Mouse (Mus musculus): ENCODE results near the gene Zglp1. TPM values are rescaled to one million over a fixed set of nuclear protein-coding genes. Genes with fewer than 3 reads are reported as not detected.

Gene Zglp1
- total RNA-seq, 2 experiments from 2014 or later = 1.7 to 2.4 TPM

- DNase-seq (ENCODE audit: low spot score in 2 of 2) = peak; percentile 81 to 85
Measured at GRCm38 (mm10) chr9:21029291-21030054, 37.4 kb downstream of the Zglp1 start, which contains the start of gene Icam4. Icam4 (plus strand) TSS chr9:21029373.

GRCm38 (mm10) chr9:21028560-21029110 lies 38.3 kb downstream of the Zglp1 start:
- no peak for DNase-seq (ENCODE audit: low spot score in 2 of 2)

DNA sequence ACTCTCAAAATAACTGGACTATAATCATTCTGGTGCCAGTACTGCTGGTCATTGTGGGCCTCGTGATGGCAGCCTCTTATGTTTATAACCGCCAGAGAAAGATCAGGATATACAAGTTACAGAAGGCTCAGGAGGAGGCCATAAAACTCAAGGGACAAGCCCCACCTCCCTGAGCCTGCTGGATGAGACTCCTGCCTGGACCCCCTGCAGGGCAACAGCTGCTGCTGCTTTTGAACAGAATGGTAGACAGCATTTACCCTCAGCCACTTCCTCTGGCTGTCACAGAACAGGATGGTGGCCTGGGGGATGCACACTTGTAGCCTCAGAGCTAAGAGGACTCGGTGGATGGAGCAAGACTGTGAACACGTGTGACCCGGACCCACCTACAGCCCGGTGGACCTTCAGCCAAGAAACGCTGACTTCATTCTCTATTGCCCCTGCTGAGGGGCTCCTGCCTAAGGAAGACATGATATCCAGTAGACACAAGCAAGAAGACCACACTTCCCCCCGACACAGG lies 39.1 kb downstream of the Zglp1 start:
- no peak for DNase-seq (ENCODE audit: low spot score in 2 of 2)

- no peak for DNase-seq (ENCODE audit: low spot score in 2 of 2)
Measured at GRCm38 (mm10) chr9:21026849-21027248, 40.0 kb downstream of the Zglp1 start.

DNA sequence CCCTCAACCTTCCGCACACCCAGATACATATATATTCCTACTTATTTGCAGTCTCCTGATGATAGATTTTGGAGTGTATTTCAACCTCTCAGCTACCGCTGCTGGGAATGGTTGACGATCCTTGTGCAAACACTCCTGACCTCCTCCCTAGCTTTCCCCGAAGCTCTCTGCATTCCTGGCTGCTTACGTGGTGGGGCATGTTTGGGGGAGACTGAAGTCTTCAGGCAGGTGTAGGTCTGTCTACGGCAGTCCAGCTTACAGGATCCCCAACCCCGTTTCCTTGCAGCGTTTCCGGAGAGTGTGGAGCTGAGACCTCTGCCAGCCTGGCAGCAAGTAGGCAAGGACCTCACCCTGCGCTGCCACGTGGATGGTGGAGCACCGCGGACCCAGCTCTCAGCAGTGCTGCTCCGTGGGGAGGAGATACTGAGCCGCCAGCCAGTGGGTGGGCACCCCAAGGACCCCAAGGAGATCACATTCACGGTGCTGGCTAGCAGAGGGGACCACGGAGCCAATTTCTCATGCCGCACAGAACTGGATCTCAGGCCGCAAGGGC lies 41.6 kb downstream of the Zglp1 start:
- DNase-seq (ENCODE audit: low spot score in 2 of 2) = no peak

DNA sequence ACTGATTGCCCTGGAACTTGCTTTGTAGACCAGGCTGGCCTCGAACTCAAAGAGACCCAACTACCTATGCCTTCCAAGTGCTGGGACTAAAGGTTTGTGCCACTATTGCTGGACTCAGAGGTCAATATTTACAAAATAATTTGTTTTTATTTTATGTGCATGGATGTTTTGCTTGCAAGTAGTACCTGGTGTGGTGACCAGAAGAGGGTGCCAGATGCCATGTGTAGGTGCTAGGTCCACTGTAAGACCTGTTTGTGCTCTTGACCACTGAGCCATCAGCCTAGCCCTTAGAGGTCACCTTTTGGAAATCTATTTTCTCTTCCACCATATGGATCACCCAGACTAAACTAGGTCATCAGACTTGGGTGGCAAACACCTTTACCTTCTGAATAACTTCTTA lies 44.2 kb downstream of the Zglp1 start:
- no peak for DNase-seq (ENCODE audit: low spot score in 2 of 2)

GRCm38 (mm10) chr9:21022288-21022687 lies 44.6 kb downstream of the Zglp1 start:
- no peak for DNase-seq (ENCODE audit: low spot score in 2 of 2)

GRCm38 (mm10) chr9:21021363-21021762 lies 45.5 kb downstream of the Zglp1 start:
- no peak for DNase-seq (ENCODE audit: low spot score in 2 of 2)

DNA sequence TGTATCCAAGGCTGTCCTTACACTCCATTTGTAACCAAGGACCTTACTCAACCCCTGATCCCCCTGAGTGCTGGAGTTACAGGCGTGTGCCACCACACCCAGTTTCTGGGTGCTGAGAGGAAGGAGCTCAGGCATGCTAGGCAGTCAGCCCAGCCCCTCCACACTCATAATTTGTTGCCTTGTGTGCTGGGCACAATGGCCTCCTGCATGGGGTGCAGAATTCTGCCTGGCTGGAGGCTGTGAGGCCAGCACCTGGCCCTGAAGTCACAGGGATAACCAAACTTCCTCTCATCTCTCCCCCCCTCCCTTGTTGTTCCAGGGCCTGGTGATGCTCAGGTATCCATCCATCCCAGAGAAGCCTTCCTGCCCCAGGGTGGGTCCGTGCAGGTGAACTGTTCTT lies 48.3 kb downstream of the Zglp1 start:
- DNase-seq (ENCODE audit: low spot score in 2 of 2) = no peak

GRCm38 (mm10) chr9:21017177-21017575 lies 49.7 kb downstream of the Zglp1 start:
- DNase-seq (ENCODE audit: low spot score in 2 of 2) = no peak

DNA sequence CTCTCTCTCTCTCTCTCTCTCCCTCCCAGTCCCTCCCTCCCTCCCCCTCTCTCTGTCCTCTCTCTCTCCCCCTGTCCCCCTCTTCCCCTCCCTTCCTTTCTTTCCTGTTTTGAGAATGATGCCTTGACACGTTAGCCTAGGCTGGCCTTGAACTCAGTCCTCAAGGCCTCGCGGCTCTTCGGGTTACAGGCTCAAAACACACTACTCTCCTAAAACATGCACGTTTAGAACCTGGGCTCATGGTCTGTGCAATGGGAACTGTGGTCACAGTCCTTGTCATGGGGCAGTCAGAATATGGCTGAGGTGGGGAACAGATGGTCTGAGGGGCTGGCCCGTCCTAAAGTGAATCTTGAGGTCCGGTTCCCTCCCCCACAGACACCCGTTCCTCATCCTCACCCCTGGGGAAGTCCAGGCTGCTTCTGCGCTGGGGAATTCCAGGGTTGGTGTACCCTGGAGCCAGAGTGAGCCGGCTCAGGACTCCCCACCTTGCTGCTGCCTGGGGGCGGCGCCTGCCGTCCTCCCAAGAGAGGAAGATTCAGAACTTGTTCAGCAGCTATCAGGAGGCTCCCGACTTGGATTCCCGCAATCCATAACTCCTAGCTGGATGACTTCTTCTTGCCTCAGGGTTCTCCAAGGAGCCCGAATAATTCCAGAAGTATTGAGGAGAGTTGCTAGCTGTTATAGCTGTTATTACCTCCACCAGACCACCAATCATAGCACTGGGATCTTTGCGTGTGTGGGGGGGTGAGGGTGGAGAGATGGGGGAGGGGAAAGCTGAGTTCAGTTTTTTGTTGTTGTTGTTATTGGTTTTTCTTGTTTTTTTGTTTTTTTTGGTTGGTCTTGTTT lies 50.3 kb downstream of the Zglp1 start:
- no peak for DNase-seq (ENCODE audit: low spot score in 2 of 2)

- DNase-seq (ENCODE audit: low spot score in 2 of 2) = peak in 1 of 2 experiments; percentile 53
Measured at GRCm38 (mm10) chr9:21015571-21016130, 51.2 kb downstream of the Zglp1 start, which contains the start of gene Icam1. Icam1 (plus strand) TSS chr9:21015985.

GRCm38 (mm10) chr9:21014691-21015570 lies 52.0 kb downstream of the Zglp1 start:
- DNase-seq (ENCODE audit: low spot score in 2 of 2) = peak; percentile 47 to 55

Small RNA genes within 50 kb of the gene (microRNA-seq; reads per million reads assigned to microRNA genes)
- gene Mir1900 = 0 reads per million in 2 experiments
- gene Mir7082 = 0.67 to 0.98 reads per million in 2 experiments

Other genes with a start within 250 kb of the Zglp1 start
- not detected for gene Rdh8, start 248.6 kb downstream of the Zglp1 start, total RNA-seq (2021)
- 10 to 100 TPM; 48.2 to 55.5 TPM for gene A230050P20Rik, start 198.5 kb downstream of the Zglp1 start, total RNA-seq (2021)
- gene Angptl6, start 187.4 kb downstream of the Zglp1 start, total RNA-seq (2021) = 10 to 100 TPM; 10.4 to 12.8 TPM
- gene Ppan, start 178.9 kb downstream of the Zglp1 start, total RNA-seq (2021) = 10 to 100 TPM; 28.9 to 35.8 TPM
- gene Eif3g, start 168.5 kb downstream of the Zglp1 start, total RNA-seq (2021) = 100 to 1,000 TPM; 137 to 144 TPM
- 10 to 100 TPM; 47.4 to 52.1 TPM for gene Dnmt1, start 107.2 kb downstream of the Zglp1 start, total RNA-seq (2021)
- 1 to 10 TPM; 3.1 to 4.1 TPM for gene S1pr2, start 90.3 kb downstream of the Zglp1 start, total RNA-seq (2021)
- gene Mrpl4, start 64.4 kb downstream of the Zglp1 start, total RNA-seq (2021) = 10 to 100 TPM; 47.2 to 54.4 TPM
- gene Icam1, start 51.1 kb downstream of the Zglp1 start, total RNA-seq (2021) = 1 to 10 TPM; 3.0 to 3.9 TPM
- under 1 TPM in 1 of 2 experiments, not detected in 1; 0.56 TPM for gene Icam4, start 37.7 kb downstream of the Zglp1 start, total RNA-seq (2021)
- 100 to 1,000 TPM; 256 to 261 TPM for gene Icam5, start 35.0 kb downstream of the Zglp1 start, total RNA-seq (2021)
- 1 to 10 TPM; 1.4 to 1.5 TPM for gene Gm49373, start 6.0 kb upstream of the Zglp1 start, total RNA-seq (2021)
- gene Fdx1l, start 6.5 kb upstream of the Zglp1 start, total RNA-seq (2021) = 10 to 100 TPM; 53.7 to 55.2 TPM
- gene Gm38431, start 24.9 kb upstream of the Zglp1 start, total RNA-seq (2021) = 1 to 10 TPM; 2.4 to 3.4 TPM
- 10 to 100 TPM; 36.1 to 37.6 TPM for gene Raver1, start 24.9 kb upstream of the Zglp1 start, total RNA-seq (2021)
- gene Tyk2, start 64.2 kb upstream of the Zglp1 start, total RNA-seq (2021) = 10 to 100 TPM; 12.7 to 14.0 TPM
- gene Cdc37, start 82.9 kb upstream of the Zglp1 start, total RNA-seq (2021) = 100 to 1,000 TPM; 136 to 139 TPM
- 10 to 100 TPM; 58.9 to 59.5 TPM for gene Pde4a, start 98.6 kb upstream of the Zglp1 start, total RNA-seq (2021)
- gene Keap1, start 172.3 kb upstream of the Zglp1 start, total RNA-seq (2021) = 10 to 100 TPM; 51.7 to 56.5 TPM
- 1 to 10 TPM; 2.4 to 3.0 TPM for gene S1pr5, start 181.3 kb upstream of the Zglp1 start, total RNA-seq (2021)
- gene Atg4d, start 198.2 kb upstream of the Zglp1 start, total RNA-seq (2021) = 10 to 100 TPM; 28.8 to 29.4 TPM
- 10 to 100 TPM; 37.7 to 39.2 TPM for gene Kri1, start 220.9 kb upstream of the Zglp1 start, total RNA-seq (2021)
- gene Cdkn2d, start 224.3 kb upstream of the Zglp1 start, total RNA-seq (2021) = 10 to 100 TPM; 66.7 to 69.5 TPM
- 1 to 10 TPM in 1 of 2 experiments, under 1 TPM in 1; 0.45 to 1.3 TPM for gene Ap1m2, start 245.2 kb upstream of the Zglp1 start, total RNA-seq (2021)

Data from layer of hippocampus, postnatal 10 days (tissue).